Mouse (Mus musculus) left cerebral cortex, postnatal 14 days (tissue): ENCODE data around the gene Usp50. TPM values are rescaled to one million over a fixed set of nuclear protein-coding genes. Genes with fewer than 3 reads are reported as not detected.

Source experiments
- DNase-seq, 2 experiments: peaks; one replicate each; pipeline ENCODE4 v3.0.0; 2021 to 2022; ENCODE audit warnings: low spot score in 2 of 2, mixed read lengths in 1 of 2
- intact Hi-C: fragments of 180-260 bp; cut with DNase I; formaldehyde crosslinking; loops from one replicate; pipeline ENCODE4 v1.15.1; 2025
- total RNA-seq, 2 experiments: library from RNA; stranded (reverse); gene quantifications; 2 replicates each; pipeline ENCODE4 v1.2.3; 2021

Gene Usp50
- total RNA-seq, 2 experiments from 2014 or later: 0.38 TPM; not detected in 1

DNA sequence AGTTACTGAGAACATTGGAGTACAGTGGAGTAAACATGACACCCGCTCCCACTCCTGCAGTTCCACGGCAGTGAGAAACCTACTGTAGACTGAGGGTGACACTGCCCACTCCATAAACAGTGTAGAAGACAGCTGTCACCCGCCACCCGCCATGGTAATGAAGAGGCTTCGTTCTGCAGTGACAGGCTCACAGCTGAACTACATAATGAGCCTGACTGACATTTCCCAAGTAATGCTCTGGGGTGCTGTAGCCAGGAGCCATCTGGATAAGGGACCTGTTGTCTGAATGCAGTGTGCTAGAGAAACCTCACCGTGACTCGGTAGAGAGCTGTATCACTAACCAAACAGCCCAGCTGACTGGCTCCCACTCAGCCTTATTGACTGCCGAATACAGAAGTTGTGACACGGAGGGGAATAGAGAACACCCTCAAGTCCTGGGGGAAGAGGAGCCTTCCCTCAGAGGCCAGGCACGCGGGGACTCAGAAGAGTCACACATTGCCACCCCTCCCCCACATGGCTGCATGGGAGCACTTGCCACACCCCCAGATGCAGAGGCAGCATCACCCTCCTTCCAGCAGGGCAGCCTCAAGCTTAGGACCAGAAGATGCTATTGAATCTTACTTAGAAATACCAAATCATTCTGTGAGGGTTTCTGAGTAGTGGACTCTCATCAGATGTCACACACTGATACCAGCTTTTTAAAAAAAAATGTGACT is 17.2 kb downstream of the Usp50 start:
- intact Hi-C loops: no loop called here
- peak in 1 of 2 experiments; percentile 48 for DNase-seq

DNA sequence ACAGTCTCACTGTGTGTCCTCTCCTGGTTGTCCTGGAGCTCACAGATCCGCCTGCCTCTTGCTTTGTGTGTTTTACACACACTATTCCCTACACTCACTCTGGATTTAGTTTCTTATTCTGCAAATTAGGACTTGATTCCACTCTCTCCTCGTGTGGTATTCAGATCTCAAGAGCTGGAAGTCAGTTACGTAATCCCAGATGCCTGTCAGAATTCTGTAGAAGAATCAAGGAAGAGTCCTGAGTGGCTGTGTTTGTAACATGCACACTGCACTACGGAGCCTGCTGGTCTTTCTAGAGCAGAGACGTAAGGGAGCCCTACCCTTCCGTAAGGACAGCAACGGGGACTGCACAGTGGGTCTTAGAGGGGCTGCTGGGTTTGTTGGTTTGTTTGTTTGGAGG is 23.9 kb downstream of the Usp50 start:
- intact Hi-C loops: loop anchor here (5.0 kb wide), 1 partner anchor 38 kb away; no protein-coding TSS in a partner anchor

DNA sequence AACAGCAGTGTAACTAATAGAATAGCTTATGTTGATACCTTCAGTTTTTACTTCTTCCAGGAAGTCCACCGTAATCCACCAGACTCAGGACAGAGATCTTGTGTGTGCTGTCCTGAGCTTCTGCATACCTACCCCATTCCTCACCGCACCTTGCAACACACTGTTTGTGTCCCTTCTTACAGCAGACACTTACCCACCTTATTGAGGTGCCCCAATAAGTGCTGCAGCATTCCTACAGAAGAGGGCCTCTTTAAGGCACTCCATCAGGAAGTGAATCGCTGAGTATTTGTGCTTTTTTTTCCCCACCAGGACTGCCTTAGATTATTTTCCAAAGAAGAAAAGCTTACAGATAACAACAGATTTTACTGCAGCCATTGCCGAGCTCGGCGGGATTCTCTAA is 27.6 kb downstream of the Usp50 start:
- DNase-seq: no peak
- intact Hi-C loops: loop anchor here (5.0 kb wide), 1 partner anchor 42 kb away; no protein-coding TSS in a partner anchor

More for the DNA sequence above, 23.9 kb downstream of the Usp50 start:
- DNase-seq: no peak

DNA sequence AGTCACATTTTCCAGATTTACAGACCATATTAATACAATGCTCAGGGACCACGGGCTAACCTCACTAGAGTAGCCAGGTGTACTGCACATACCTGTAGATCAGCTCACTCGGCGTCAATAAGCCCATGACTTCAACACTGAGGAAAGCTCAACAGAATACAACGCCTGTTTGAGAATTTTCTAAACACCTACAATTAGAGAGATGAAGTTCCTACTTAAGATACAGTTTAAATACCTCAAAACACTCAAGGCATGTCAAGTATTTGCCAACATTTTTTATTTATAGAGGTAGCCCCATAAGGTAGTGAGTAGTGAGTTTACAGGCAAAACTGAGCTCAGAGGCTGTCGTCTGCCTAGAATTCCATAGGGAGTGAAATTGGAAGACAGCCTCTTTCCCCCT is 39.9 kb downstream of the Usp50 start:
- intact Hi-C loops: loop anchor here (10.0 kb wide), 1 partner anchor 271 kb away; no protein-coding TSS in a partner anchor
- no peak for DNase-seq

DNA sequence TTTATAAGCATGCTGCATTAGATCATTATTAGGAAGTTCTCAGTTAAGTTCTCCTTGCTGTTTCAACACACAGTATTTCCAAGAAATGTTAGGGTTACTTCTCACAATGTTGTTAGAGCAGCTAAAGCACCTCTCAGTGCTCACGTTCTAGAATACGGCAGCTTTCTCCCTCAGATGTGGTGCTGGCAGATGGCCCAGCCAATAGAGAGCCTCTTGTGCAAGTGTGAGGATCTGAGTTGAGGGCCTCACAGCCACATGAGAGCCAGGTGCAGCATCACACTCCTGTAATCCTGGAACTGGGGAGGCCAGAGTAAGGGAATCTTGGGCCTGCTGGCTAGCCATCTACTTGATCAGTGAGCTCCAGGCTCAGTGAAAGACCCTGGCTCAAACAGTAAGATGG is 43.0 kb downstream of the Usp50 start:
- intact Hi-C loops: loop anchor here (10.0 kb wide), 1 partner anchor 274 kb away; no protein-coding TSS in a partner anchor
- DNase-seq: no peak

DNA sequence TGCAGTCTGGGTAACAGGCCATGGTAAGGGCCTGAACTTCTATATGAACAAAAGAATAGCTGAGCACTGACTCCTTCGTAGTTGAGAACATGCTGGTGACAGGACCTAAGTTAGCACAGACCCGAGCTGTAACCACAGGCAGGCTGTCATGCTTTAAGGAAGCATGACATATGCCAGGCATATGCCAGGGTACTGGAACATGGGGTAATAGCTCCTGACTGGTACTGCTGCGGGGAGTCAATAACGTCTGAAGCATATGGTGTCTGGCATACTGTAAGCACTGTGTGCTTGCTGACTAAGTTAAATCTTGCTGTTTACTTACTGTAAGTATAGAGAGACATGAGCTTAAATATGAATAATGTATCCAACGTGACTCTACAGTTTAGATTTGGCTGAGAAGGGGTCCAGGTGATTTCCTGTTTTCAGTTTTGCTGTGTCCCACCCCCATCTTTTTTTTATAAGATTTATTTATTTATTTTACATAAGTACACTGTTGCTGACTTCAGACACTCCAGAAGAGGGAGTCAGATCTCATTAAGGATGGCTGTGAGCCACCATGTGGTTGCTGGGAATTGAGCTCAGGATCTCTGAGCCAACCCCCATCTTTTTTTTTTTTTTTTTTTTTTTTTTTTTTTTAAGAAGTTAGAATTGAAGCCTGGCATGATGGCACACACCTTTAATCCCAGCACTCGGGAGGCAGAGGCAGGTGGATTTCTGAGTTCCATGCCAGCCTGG is 47.8 kb downstream of the Usp50 start:
- no peak for DNase-seq
- intact Hi-C loops: no loop called here

DNA sequence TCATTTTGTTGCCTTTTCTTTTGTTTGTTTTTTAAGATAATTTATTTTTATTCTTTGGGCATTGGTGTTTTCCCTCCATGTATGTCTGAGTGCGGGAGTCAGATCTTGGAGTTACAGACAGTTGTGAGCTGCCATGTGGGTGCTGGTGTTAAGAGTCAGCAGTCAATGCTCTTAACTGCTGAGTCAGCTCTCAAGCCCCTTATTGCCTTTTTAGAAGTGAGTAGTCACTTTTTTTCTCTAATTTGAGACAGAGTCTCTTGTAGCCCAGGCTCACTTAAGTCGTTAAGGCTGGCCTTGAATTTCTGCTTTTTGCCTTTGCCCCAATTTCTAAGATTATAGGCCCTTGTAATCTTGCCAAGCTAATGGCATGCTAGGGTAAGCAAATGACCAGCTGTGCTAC is 52.8 kb downstream of the Usp50 start:
- no peak for DNase-seq
- intact Hi-C loops: no loop called here

DNA sequence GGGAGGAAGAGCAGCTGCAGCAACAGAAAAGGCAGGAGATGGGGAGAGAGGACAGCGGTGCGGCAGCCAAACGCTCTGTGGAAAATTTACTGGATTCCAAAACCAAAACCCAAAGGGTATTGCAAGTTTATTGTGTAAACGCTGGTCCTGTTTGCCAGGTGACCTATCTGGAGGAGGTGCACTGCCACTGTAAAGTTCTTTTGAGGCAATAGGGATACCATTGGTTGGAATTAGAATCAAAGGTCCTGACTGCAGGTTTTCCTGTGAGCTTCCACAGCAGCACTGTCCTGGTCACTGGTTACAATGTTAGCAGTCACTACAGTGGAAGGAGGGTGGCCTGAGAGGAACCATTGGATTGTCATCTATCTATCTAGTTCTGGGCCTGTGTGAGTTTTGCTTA is 54.1 kb downstream of the Usp50 start:
- intact Hi-C loops: no loop called here

DNA sequence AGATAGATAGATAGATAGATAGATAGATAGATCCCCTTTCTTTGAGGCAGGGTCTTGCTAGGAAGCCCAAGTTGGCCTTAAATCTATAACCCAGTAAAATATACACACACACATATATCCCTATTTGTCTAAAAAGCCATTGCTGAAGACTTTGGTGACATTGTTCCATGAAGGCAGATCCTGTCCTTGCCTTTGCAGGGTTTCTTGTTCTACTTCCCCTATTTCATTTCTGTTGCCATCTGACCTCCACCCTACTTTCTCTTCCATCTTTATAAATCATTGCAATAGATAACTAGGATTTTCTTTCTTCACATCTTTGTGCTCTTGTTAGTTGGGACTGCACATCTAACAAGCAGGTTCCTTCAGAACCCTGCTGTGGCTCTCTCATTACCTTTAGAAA is 70.3 kb downstream of the Usp50 start:
- intact Hi-C loops: no loop called here
- DNase-seq: no peak

More for the DNA sequence above, 54.1 kb downstream of the Usp50 start:
- DNase-seq: no peak

DNA sequence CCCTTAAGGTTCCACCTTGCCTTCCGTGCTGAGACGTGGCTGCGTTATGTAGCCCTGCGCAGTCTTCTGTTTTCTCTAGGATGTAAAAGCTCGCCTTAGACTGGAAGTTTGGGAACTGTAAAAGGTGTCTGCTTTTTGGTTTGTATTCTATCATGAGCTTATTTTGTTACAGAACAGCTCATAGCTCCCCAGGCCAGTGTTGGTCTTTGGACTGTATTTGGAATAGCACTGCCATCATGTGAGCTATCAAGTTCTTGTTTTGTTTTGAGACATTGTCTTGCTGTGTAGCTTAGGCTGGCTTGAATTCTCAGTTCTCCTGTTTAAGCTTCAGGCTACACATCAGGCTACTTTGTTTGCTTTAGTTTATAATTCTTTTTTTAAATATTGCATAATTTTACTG is 70.7 kb downstream of the Usp50 start:
- intact Hi-C loops: no loop called here
- no peak for DNase-seq

DNA sequence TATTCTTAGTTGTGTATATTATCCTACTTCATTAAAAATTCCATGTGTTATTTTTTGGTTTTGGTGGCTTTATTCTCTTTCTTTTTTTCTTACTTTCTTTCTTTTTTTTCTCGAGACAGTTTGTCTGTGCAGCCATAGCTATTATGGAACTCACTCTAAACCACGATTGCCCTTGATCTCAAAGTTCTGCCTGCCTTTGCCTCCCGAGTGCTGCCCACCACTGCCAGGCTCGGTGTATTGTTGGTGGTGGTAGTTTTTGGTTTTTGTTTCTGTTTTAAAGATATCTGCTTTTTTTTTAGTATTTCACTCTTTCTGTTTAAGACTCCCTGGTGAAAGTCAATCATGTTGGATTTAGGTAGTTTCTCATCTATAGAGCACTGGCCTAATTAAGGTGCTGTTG is 74.9 kb downstream of the Usp50 start:
- intact Hi-C loops: no loop called here
- DNase-seq: no peak

DNA sequence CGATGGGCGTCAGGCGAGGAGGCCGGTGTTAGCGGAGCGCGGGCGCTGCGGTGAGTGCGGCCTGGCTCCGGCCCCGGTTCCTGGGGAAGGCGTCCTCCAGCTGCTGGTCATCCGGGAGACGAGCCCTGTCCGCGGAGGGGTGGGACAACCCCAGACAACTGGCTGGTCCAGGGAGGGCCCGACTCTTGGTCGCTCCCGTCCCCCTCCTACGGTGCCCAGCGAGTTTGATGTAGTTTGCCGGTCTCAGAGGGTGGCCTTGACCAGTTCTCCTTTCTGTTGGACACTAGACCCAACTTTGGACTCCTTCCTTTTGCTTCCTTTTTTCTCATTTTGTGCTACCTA is 75.9 kb downstream of the Usp50 start:
- intact Hi-C loops: loop anchor here (2.0 kb wide), 1 partner anchor 33 kb away; no protein-coding TSS in a partner anchor
- DNase-seq: no peak

DNA sequence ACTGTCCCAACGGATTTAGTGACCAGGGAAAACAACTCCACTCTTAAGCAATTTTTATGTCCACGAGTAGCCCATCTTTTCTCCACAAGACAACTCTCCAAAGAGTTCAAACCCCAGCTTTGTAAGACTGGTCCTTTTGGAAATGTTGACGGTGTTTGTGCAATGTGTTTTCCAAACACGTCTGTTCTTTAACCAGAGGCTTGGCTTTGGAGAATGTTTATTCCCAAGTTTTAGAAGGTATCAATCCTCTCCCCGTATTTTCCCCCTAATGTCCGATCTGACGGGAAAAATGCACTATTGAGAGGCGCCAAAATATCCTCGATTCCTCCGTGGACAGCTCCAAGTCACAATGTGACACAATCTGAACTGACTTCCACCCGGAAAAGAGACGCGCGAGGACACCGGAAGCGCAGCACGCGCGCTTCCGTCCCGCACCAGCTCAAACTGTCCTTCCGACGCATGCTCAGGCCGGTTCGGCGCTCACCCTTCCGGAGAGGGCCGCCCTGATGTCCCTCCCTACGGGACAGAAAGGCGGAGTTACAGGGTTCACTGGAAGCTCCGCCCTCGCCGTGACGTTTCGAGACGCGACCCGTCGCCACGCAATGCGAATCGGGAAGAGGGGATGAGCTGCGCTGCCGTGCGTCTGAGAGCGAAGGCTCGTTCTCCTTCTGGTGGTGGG is 76.4 kb downstream of the Usp50 start, which contains the start of gene Usp8:
Gene Usp8 (plus strand): TSS at position 570 of the 679 bp plus-strand sequence.
- intact Hi-C loops: loop anchor here (2.0 kb wide), 1 partner anchor 32 kb away; no protein-coding TSS in a partner anchor
- DNase-seq: peak; percentile 97 to 98

DNA sequence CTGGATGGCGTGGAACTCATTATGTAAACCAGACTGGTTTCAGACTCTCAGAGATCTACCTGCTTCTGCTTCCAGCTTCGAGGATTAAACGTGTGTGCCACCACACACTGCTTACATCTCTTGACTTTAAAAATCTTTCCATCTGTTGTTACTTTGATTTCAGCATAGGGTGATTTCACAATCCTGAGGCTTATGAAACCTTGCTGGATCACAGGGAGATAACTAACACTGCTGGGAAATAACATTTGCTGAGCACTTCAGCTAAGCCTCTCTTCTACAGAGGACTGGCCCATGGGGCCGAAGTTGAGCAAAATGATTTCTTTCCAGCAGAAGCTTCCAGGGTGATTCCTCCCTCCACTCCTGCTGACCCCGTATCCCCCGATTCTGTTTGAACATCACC is 88.0 kb downstream of the Usp50 start:
- DNase-seq: no peak
- intact Hi-C loops: no loop called here

DNA sequence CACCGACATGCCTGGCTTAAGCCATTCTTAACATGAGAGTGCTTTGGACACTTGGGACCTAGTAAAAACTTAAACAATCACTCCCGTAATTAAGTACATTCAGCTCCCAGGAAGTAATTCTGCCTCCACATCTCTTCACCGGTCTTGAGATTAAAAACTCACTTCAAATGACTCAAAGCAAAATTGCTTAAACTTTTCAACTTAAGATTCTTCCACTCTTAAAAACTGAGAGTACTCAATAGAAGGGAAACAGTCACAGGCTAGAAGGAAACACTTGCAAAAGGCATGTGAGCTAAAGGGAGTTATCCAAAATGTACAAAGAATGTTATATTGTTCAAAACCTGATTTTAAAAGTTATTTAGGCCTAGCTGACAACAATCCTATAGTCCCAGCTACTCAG is 92.0 kb downstream of the Usp50 start:
- intact Hi-C loops: no loop called here

DNA sequence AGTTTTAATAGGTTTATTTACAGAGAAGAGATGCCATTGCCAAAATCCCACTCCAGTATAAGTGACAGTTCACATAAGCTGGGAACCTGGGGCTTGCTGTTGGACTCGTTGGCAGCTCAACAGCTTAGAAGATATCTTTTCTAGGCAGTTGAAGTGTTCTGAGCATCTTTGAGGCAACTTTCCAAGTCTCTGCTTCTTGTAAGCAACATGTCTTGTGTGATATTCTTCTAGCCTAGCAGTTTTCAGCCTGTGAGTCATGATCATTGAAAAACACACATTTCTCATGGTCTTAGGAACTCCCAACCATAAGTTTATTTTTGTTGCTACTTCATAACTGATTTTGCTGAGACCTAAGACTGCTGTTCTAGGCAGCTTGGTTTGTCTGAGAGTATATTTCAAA is 100.3 kb downstream of the Usp50 start:
- intact Hi-C loops: no loop called here
- peak in 1 of 2 experiments; percentile 20 for DNase-seq

More for the DNA sequence above, 92.0 kb downstream of the Usp50 start:
- no peak for DNase-seq

DNA sequence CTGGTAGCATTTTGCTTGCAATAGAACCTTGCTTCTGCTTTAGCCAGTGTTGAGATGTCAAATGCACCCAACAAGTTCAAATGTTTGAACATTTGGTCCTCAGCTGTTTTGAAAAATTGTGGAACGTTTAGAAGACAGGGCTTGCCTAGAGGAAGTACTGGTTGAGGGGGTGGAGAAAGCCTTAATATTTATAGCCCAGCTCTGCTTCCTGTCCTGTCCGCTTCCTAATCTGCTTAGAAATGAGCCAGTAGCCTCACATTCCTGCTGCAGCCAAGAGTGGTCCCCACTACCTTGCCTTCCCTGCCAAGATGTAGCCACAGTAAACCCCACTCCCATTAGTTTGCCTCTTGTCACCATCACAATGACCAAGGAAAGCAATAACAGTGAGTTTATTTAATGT is 100.9 kb downstream of the Usp50 start:
- intact Hi-C loops: no loop called here

DNA sequence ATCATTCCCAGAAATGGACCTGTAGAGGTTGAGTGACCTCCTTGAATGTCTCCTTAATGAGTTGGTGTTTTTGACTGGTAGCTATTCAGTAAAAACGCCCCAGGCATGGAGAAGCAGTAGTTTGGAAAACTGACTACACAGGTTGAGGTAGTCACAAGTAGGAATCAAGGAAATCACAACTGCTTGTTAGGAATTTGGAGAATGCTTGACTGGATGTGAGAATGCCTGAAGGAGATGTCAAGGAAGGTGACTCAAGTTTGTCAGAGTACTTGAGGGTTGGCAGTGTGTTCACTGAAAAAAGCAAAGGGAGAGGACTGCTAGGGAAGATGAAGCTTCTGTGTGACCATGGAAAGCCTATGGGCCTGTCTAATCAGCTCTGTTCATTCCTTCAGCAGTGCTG is 105.9 kb downstream of the Usp50 start:
- intact Hi-C loops: no loop called here
- no peak for DNase-seq

More for the DNA sequence above, 100.9 kb downstream of the Usp50 start:
- DNase-seq: peak in 1 of 2 experiments; percentile 14

DNA sequence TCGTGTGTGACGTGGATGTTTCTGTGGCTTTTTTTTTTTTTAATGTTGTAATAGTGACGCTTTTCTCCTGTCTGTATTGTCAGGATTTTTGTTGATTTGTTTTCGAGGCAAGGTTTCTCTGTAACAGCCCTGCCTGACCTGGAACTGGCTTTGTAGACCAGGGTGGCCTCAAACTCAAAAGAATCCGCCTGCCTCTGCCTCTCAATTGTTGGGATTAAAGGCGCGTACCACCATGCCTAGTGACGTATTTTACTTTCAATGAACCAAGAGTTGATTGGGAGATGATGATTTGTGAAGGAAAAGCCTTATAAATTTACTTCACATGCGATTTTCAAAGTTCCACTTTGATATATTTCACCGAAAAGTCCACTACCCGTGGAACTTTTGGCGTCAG is 107.2 kb downstream of the Usp50 start, which contains the start of gene Gabpb1:
Gene Gabpb1 (minus strand): TSS at position 216 of the 394 bp plus-strand sequence.
- intact Hi-C loops: no loop called here
- no peak for DNase-seq
